Mouse (Mus musculus): Measurements from ENCODE around the gene Pde4c.

The Pde4c gene

GRCm38 (mm10) chr8:70723486-70724210 is at the start of gene Pde4c:
Pde4c (plus strand) TSS chr8:70723720.
- DNase-seq (ENCODE audit: extremely low read depth, low read depth, low spot score): no peak

- DNase-seq (ENCODE audit: extremely low read depth, low read depth, low spot score): no peak
These were observed 49.4 kb upstream of the Pde4c start for GRCm38 (mm10) chr8:70674109-70674508.

DNA sequence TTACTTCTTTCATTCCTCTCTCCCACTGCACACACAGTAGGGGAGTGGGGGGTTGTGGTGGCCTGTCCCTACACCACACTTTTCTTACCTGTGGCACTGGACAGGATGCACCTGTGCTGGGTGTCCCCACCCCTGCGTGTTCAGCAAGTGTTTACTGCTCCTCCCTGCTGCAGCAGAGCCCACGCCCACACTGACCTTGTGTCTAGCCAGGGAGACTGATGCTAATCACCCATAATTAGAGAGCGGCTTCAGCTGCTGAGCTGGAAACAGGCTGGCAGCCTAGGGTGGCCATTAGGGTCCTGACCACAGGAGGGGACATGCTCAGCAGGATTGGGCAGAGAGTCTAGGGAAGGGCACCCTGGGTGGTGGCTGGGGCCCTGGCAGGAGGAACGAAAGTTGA is 48.8 kb upstream of the Pde4c start:
- no peak for DNase-seq (ENCODE audit: extremely low read depth, low read depth, low spot score)

- no peak for DNase-seq (ENCODE audit: extremely low read depth, low read depth, low spot score)
These were observed 48.2 kb upstream of the Pde4c start for GRCm38 (mm10) chr8:70675336-70675735.

DNA sequence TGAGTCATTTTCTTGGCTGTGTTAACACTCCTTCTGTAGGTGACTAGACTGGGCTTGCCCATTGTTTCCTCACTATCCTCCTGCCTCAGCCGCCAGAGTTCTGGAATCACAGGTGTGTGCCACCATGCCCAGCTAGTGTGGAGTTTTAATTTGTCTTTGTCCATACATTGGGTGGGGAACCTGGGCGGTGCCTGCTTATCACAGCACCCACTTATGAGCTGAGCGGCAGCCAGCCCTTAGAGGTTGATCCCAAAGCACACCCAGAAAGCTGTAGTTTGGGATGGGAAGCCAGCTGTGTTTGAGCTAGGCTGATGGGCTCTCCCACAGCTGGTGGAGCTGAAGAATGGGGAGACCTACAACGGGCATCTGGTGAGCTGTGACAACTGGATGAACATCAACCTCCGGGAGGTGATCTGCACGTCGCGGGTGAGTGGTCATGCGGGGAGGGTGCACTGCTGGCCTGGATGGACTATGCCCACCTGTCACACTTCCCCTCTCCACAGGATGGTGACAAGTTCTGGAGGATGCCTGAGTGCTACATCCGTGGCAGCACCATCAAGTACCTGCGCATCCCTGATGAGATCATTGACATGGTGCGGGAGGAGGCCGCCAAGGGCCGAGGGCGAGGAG is 46.0 kb upstream of the Pde4c start:
- no peak for DNase-seq (ENCODE audit: extremely low read depth, low read depth, low spot score)

- DNase-seq (ENCODE audit: extremely low read depth, low read depth, low spot score): no peak
These were observed 44.8 kb upstream of the Pde4c start for GRCm38 (mm10) chr8:70678679-70679078.

DNA sequence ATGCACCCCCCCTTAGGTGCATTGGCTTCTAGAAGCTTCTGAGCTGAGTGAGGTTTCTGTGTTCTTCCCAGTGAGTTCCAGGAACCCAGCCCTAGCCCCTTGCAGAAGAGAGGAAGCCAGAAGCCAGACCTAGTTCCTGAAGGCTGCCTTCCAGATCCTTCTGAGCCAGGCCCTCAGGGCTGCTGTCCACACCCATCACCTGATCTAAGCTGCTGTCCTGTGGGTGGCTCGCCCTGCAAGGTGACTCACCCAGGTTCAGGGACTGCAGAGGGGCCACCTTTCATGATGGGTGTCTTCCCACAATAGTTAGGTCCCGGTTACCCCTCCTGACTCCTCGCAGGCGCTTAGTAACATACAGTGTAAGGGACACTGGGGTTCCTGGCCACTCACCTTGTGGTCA is 44.1 kb upstream of the Pde4c start:
- no peak for DNase-seq (ENCODE audit: extremely low read depth, low read depth, low spot score)

DNA sequence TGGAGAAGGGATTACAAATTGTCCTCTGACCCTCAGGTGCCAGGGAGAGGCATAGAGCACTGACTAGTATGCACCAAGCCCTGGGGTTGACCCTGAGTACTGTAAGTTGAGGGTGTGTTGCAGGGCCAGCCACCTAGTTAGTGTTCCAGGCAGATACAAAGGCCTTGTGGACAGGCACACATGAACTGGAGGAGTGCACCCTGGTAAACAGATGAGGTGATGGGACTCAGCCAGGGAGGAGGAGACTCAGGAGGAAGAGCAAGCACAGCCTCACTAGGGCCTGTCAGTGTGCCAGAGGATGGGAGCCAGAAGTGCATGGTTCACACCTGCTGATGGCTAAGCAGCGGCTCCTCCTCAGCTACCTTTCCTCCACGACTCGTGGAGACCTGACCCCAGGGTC is 43.5 kb upstream of the Pde4c start:
- DNase-seq (ENCODE audit: extremely low read depth, low read depth, low spot score): no peak

GRCm38 (mm10) chr8:70681410-70681809 is 42.1 kb upstream of the Pde4c start:
- DNase-seq (ENCODE audit: extremely low read depth, low read depth, low spot score): no peak

DNA sequence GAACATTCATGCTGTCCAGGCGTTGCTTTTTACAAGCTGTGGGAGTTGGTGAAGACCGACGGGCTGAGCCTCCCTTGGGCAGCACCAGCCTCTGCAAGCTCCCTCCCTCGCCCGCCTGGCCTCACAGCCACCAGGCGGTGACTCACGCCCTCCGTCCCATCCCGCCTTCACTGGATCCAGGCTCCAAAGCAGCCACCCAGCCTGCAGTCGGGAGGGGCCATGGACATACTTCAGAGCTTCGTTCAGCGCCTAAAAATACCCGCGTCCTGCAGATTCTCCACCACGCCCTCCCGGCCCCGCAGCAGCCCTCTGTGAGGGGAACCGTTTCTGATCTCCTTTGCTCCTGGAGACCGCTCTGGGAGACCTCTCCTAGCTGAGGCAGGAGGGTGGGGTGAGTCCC is 41.3 kb upstream of the Pde4c start:
- no peak for DNase-seq (ENCODE audit: extremely low read depth, low read depth, low spot score)

DNA sequence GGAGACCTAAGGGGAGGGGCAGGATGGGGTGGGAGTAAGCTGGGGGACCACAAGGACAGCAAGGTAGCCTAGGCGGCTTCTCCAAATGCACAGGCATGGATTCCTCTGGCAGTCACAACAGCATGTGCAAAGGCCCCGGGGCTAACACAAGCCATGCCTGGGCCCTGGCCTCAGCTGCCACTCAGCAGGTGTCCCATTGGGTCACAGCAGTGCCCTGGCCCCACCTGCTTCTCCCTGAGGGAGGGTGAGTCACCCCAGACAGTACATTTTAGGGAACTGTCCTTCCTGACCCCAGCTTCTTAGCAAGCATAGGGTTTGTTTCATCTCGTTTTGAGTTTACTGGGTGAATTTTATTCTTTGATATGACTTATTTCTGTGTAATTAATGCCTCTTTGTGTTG is 40.8 kb upstream of the Pde4c start:
- no peak for DNase-seq (ENCODE audit: extremely low read depth, low read depth, low spot score)

DNA sequence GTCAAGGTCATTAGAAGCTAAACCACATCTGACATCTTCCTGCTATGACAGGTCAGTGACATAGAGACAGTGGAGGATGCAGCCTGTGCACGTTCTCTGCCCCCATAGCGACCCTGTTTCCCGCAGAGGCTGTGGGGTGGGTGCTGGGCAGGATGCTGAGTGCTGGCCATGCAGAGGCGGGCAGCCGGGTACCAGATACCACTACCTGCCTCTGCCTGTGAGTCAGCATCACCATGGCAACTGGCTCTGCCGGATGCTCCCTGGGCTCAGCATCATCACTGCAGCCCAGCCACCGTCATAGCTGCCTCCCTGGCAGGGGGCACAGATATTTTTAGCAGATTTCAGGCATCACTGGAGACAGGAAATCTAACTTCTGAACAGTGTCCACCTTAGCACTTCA is 39.2 kb upstream of the Pde4c start:
- DNase-seq (ENCODE audit: extremely low read depth, low read depth, low spot score): no peak

- no peak for DNase-seq (ENCODE audit: extremely low read depth, low read depth, low spot score)
These were observed 35.9 kb upstream of the Pde4c start for GRCm38 (mm10) chr8:70687576-70687975.

DNA sequence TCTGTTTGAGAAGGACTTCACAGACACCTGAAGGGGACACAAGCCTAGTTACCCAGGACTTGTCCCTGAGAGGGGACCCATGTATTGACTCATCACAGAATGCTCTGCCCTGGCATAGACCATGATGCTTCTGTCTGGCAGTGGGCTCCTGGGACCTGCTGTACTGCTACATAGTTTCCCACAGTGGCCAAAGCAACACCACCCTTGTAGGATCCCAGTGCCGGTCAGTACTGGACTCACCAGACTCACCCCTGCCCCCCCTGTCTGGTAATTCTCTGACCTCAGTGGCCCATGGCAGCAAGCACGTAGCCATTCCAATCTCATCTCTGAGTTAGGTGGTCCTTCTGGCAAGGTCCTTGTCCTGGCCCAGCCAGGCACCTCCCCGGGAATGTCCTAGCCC is 35.4 kb upstream of the Pde4c start:
- DNase-seq (ENCODE audit: extremely low read depth, low read depth, low spot score): no peak

GRCm38 (mm10) chr8:70689892-70690390 is 33.6 kb upstream of the Pde4c start:
- DNase-seq (ENCODE audit: extremely low read depth, low read depth, low spot score): no peak

GRCm38 (mm10) chr8:70691230-70691629 is 32.3 kb upstream of the Pde4c start:
- DNase-seq (ENCODE audit: extremely low read depth, low read depth, low spot score): no peak

DNA sequence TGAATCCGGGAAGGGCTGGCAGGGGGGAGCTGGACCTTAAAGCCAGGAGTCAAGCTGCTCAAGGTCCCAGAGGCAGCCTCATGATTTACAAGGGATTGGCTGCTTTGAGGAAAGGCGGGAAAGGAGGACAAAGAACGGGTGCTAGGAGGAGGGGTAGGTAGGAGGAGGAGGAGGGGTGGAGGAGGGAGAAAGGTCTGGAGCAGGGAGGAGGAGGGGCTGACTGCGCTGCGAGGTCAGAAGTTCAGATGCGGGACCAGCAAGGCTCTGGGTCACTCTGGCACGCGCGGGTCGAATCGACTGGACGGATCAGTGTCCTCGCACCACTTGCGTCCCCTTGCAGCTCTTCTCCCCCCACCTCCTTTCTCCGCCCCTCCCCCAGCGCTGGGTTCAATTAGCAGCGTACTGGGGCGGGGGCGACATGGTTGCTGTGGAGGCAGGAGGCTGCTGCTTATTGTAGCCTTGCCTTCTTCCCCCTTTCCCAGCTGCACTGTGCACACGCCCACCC is 31.7 kb upstream of the Pde4c start:
- DNase-seq (ENCODE audit: extremely low read depth, low read depth, low spot score): no peak

- no peak for DNase-seq (ENCODE audit: extremely low read depth, low read depth, low spot score)
These were observed 29.9 kb upstream of the Pde4c start for GRCm38 (mm10) chr8:70693636-70694035.

DNA sequence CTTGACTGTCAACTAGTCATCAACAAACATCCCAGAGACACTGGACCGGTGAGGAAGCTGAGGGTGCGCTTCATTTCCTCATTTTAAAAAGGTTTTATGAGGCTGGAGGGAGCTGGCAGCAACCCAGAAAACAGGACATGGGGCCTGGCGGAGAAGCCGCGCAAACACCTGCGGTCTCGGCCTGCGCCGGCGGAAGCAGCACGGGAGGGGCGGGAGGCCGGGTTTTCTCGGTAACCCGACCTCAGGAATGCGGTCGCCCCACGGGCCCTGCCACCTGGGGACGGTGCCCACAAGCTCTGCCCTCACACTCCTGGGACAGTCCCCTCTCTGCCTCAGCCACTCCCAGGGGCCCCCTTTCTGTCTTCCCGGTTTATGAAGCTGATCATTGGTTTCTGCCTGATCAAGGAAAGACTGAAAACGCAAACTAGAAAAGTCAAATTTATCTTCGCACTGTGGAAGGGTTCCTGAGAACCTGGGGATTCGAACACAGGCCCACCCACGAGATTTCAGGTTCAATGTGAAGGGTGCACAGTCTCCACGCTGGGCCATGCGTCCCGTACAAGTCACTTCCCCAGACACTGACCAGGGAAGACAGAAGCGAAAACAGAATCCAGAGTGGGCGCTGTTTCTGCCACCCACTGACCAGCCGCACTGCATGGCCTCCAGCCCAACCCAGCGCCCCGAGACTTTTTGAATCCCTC is 28.1 kb upstream of the Pde4c start:
- DNase-seq (ENCODE audit: extremely low read depth, low read depth, low spot score): no peak

DNA sequence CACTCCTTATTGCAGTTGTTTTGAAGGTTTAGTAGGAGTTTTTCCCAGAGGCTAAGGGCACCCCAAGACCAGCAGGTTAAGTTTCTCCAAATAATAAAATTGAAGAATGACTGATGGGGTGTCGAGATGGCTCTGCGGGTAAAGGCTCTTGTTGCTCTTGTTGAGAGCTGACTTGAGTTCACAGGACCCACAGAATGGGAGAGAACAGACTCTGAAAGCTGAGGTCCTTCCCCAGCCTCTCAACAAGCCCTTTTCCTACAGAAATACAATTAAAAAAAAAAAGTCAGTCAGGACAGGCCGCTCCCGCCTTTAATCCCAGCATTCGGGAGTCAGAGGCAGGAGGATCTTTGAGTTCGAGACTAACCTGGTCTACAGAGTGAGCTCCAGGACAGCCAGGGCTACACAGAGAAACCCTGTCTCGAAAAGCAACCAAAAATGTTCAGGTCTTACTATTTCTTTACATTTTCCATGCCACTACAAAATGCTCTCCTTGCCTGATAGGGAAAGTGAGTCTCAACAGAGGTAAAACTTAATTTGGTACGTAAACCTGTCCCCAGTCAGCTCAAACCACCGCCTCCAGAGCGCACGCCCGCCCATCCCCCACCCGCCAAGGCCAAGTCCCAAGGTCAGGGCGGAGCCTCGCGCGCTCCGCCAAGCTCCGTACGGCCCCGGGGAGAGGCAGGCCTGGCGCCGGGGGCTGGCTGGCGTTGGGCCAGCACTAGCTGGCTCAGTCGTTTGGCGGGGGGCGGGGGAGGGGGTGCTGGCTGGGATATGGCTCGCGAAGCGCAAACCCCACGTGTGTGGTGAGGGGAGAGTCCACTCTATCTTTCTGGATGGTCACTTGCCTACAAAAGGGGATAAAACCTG is 27.3 kb upstream of the Pde4c start:
- no peak for DNase-seq (ENCODE audit: extremely low read depth, low read depth, low spot score)

- DNase-seq (ENCODE audit: extremely low read depth, low read depth, low spot score): no peak
These were observed 26.6 kb upstream of the Pde4c start for GRCm38 (mm10) chr8:70696946-70697345.
